Mouse (Mus musculus) heart, postnatal 14 days (tissue): ENCODE measurements around the gene Pik3r3. TPM values are rescaled to one million over a fixed set of nuclear protein-coding genes. Genes with fewer than 3 reads are reported as not detected.
A peak's percentile ranks its signal among the peaks of the same experiment; 100 is the strongest.

Source experiments
- DNase-seq, 2 experiments: peaks; one replicate each; pipeline ENCODE4 v3.0.0; 2021 to 2022
- intact Hi-C: fragments of 180-260 bp; cut with DNase I; formaldehyde crosslinking; loops from one replicate; pipeline ENCODE4 v1.15.1; 2025
- long read RNA-seq, 2 experiments: library from polyadenylated mRNA; stranded (forward); transcript quantifications; one replicate each; pipeline ENCODE4 v2.0.0; 2021
- total RNA-seq, 2 experiments: library from RNA; stranded (reverse); gene quantifications; 2 replicates each; pipeline ENCODE4 v1.2.3; 2021

The Pik3r3 gene
- 10 to 100 TPM; 18.3 to 18.9 TPM for total RNA-seq
- long read RNA-seq, experiment 1, full-length matches to known transcripts, result 4 of 9 reads
- long read RNA-seq, experiment 1, partial matches to known transcripts, result 2 of 9 reads
- long read RNA-seq, experiment 1, other reads (novel, unspliced or antisense), result 3 of 9 reads
- long read RNA-seq, experiment 2, full-length matches to known transcripts, result 1 of 8 reads
- long read RNA-seq, experiment 2, partial matches to known transcripts, result 1 of 8 reads
- long read RNA-seq, experiment 2, other reads (novel, unspliced or antisense), result 6 of 8 reads

DNA sequence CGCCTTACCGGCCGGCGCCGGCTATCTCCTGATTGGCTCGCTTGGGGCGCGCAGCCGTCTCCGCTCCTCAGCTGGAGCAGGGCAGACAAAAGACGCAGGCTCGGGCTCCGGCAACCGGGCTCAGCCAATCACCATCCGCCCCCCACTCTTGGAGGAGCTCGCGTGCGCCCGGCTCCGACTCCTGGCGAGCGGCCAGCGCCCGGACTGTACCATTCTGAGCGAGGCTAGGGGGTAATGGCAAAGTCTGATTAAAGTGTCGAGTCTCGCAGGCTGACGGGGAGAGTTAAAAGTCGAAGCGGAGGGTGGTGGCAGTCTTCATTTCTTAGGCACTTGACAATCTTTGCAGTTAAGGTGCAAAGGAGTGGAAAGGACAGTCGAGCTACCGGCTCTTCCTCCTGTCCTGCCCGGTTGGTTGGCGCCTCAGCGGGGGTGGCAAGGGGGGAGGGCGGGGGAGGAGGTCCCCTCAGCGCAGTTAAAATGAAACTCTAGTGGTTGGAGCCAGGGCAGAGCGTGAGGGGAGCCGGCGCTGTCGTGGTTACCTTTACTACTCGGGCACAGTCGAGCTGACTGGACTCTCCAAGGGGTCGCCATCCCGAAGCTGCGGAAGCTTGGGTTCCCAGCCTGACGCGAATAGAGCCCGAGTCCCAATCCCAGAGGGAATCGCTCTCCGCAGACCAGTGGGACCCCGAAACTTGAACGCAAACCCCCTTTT is at the start of gene Pik3r3:
Pik3r3 (plus strand) TSS at position 479 of the 712 bp plus-strand sequence.
- peak; percentile 98 for DNase-seq
- intact Hi-C loops, result no loop called here

DNA sequence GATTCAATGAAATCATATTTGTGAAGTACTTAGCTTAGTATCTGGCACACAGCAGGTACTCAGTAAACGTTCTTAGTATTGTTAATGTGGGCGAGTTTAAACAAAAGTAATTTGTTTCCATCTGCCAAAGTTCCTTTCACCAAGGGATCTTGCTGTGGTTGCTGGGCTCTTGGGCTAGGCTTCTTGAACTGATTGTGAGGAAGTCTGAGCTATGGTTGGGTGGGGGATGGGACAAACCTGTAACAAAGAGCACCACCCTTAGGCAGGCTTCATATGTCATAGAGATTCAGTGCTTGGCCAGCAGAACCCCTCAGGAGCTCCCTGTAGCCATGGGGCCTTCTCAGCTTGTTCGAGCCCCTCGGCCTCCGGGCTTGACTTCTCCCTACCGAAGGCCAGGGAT is 48.3 kb upstream of the Pik3r3 start, which contains the start of the genes 1700042G07Rik and Gm49337:
1700042G07Rik (plus strand) TSS at position 301 of the 400 bp plus-strand sequence.
Gm49337 (plus strand) TSS at position 313 of the 400 bp plus-strand sequence.
- DNase-seq, result no peak
- intact Hi-C loops, result no loop called here

- intact Hi-C loops, result no loop called here
- DNase-seq, result no peak
Observed at GRCm38 (mm10) chr4:116173752-116174151, 47.7 kb upstream of the Pik3r3 start.

DNA sequence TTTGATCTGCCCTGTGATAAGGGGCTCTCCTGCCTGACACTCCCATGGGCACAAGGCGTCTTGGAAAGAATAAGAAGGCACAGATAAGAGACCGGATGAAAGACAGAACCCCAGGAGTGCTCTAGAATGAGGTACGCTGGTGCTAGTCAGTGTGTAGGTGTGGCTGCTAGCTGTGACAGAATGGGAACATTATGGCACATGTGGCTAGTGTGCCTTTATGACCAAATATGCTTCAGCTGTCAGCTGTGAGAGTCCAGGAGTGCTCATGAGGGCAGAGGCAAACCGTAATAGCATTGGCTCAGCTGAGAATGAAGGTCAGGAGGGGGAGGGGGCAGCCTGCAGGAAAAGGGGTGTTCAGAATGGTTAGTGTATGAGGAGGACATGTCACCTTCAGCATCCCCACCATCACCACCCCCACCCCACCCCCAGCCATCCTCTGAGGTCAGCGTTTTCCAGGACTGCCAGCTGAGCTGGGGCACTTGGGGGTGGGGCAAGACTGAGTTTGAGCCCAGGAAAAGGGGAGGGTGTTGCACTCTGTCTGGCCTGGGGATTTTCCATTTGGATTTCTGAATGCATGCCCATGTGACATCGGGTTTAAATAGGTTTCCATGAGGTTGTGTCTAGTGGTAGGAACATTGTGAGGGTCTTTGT is 46.8 kb upstream of the Pik3r3 start:
- no peak for DNase-seq
- intact Hi-C loops, result loop anchor here (1.0 kb wide), 1 partner anchor 46 kb away; no protein-coding TSS in a partner anchor

- DNase-seq, result no peak
- intact Hi-C loops, result loop anchor here (1.0 kb wide), 1 partner anchor 45 kb away; no protein-coding TSS in a partner anchor
Observed at GRCm38 (mm10) chr4:116175136-116175535, 46.3 kb upstream of the Pik3r3 start.

DNA sequence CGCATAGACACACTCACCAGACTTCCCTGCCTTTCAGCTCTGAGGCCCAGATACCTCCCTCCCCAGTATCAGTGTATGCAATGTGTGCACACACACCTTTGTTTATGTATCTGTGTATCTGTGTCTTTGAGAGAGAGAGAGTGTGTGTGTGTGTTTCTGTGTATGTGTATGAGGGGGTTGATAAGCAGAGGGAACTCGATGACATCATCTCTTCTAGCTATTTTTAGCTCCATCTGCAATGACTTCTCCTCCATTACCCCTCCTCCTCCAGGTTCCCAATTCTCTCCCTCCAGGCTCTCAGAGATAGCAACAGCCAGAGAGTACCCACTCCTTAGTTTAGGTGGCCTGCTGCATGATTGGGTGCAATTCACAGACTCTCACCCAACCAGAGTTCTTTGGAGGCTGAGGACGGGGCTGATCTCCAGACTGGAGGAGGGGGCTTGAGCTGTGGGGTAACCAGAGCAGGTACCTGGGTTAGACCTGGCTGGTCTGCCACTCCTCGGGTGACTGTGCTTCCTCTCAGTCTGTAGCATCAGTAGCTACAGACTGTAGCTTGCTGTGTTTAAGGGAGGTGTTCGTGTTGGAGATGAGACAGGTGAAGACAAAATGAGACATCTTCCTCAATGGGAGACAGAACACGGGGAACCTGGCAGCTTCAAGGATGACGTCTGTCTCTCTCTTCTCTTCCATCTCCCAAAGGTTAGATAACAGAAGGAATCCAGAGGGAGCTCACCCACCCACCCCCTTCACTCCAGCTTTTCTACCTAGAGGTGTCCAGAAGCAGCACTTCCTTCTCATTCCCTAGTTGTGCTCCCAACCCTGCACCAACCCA is 45.5 kb upstream of the Pik3r3 start:
- intact Hi-C loops, result loop anchor here (1.0 kb wide), 1 partner anchor 44 kb away; no protein-coding TSS in a partner anchor
- DNase-seq, result no peak

GRCm38 (mm10) chr4:116176543-116176988 is 44.9 kb upstream of the Pik3r3 start:
- intact Hi-C loops, result no loop called here
- DNase-seq, result peak; percentile 66 to 68

DNA sequence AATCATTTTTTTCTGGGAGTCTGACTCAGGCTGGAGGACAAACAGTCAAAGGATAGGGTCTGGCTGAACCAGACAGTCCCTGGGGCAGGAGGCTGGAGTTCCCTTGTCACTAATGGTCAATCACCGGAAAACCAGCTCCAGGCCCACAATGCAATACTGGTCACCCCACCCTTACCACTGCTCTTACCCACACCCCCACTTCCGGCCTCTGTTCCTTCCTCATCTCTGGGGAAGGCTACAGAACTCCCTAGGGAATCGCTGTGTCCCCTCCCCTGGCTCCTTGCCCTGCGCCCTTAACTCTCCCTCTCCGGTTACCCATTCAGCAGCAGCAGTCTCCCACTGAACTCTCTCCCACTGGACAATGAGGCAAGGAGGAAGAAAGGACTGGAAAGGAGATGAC is 44.3 kb upstream of the Pik3r3 start:
- intact Hi-C loops, result no loop called here

DNA sequence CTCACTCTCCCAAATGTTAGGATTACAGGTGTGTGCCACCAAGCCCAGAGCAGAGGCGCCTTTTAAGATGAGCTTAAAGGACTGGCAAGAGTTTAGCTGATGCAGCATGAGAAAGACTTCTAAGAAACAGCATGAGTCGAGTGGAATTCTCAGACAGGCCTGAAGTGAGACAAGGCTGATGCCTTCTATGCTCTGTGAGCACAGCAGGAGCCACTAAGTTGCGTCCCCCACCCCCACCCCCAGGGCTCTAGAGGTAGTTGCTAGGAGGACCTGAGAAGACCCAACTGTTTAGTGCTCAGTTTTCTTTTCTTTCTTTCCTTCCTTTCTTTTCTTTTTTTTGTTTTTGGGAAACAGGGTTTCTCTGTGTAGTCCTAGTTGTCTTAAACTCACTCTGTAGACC is 39.3 kb upstream of the Pik3r3 start:
- no peak for DNase-seq
- intact Hi-C loops, result no loop called here

More for the DNA sequence above, 44.3 kb upstream of the Pik3r3 start:
- DNase-seq, result peak; percentile 83 to 84

- peak; percentile 49 to 51 for DNase-seq
- intact Hi-C loops, result no loop called here
Observed at GRCm38 (mm10) chr4:116182745-116183144, 38.7 kb upstream of the Pik3r3 start.

DNA sequence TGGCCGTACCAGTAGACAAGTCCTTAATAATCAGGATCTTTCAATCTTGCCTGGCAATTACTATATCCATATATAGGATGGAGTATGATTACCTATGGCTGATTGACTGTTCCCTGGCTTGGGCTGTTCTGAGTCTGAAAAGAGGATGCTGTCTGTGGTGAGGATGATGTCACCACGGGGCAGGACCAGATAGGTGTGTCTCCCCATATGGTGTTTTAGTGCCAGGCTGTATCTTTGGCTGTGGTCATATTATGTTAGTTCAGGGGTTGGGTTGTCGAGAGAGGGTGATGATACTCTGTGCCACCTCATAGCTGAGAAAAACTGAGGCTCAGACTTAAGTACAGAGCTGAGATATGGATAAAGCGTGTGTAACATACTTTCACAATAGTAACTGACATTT is 36.3 kb upstream of the Pik3r3 start:
- DNase-seq, result no peak
- intact Hi-C loops, result no loop called here

DNA sequence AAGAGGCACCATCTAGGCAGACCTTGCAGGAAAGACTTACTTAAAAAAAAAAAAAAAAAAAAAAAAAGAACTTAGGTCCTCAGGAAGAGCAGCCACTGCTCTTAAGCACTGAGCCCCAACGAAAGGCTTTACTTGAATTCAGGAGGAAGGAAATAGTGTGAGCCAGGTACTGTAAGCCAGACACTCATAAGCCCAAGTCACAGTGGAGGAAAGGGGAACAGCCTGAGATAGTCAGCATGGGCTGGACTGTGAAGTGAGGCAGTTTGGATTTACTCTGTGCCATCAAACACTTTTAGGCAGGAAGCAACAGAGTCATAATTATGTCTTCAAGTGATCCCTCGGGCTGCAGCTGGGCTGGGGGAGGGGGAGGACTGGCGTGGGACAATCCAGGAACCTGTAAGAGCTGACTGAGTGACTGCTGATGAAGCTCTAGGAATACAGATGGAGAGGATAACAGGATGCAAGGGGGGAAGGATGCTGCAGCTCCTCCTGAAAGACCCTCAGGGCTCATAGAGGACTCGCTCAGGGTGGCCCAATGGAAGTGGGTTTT is 29.1 kb upstream of the Pik3r3 start:
- peak; percentile 31 to 34 for DNase-seq
- intact Hi-C loops, result no loop called here

DNA sequence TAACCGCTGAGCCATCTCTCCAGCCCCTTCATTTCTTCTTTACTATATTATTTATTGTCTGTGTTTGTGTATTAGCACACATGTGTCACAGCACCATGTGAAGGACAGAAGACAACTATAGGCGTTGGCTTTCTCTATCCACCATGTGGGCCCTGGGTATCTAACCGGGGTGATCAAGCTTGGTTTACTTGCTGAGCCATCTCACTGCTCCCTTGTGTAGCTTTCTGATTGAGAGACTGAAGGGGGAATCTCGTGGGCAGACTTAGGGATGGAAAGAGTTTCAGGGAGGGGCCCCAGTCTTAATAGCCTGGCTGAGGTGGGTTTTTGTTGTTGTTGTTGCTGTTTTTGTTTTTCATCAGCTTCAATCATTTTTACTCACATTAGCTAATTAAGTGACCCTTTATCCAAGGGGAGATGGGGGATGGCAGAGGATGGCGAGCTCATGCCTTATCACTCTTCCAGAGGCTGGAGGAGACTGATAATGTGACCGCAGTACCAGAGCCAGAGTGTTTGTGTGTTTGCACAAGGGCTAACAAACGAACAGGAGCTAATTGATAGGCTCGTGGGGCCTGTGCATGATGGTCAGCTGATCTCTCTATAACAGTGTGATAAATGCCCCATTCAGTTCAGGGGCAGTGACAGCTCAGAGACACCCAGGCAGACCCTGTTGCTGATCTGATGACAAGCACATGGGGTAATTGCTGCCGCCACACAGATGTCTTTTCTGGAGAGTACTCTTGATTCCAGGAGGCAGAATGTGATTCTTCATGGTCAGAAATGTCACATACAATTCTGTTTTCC is 27.6 kb upstream of the Pik3r3 start:
- DNase-seq, result no peak
- intact Hi-C loops, result no loop called here

DNA sequence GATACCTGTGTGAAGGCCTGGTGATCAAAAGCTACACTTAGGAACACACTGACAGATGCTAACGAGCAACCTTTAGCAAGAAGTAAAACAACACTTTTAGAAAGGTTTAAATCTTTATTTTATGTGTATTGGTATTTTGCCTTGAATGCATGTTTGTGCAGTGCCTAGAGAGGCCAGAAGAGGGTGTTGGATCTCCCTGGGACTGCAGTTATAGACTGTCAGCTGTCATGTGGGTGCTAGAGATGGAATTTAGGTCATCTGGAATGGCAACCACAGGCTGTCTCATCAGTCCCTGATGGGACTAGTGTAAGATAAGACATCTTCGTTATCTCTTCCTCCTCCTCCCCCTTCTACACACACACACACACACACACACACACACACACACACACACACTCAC is 23.0 kb upstream of the Pik3r3 start:
- DNase-seq, result no peak
- intact Hi-C loops, result no loop called here

DNA sequence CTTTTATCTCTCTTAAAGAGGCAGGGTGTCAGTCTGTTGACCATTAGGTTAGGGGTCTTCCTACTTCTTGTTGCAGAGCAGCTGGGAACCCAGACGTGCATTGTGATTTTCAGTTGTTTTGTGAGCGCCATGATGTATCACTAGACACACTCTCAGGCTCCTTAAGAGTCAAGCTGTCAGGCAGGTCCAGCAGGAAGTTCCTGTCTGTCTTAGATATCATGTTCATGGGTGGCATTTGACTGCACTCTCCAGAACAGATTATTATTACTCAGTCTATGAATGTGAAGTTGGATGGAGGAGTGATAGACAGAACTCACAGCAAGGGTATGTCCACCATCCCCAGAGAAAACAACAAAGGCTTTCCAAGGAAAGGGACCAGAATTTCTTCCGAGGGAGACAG is 17.0 kb upstream of the Pik3r3 start:
- DNase-seq, result no peak
- intact Hi-C loops, result no loop called here

GRCm38 (mm10) chr4:116206531-116206930 is 14.9 kb upstream of the Pik3r3 start:
- no peak for DNase-seq
- intact Hi-C loops, result no loop called here

DNA sequence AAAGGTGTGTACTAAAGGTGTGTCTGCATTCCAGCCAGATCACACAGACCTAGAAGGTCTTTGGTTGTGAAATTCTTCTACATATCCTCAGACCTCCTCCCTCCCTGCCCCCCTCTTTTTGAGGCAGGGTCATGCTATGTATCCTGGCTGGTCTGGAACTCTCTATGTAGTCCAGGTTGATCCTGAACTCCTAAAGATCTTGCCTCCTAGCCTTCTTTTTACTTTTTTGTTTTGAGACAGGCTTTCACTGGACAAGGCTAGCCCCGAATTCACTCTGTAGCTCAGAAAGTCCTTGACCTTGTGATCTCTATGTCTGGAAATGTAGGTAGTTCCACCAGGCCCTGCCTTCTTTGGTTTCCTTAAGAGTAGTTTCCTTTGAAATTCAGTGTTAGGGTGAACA is 12.5 kb upstream of the Pik3r3 start:
- no peak for DNase-seq
- intact Hi-C loops, result no loop called here

DNA sequence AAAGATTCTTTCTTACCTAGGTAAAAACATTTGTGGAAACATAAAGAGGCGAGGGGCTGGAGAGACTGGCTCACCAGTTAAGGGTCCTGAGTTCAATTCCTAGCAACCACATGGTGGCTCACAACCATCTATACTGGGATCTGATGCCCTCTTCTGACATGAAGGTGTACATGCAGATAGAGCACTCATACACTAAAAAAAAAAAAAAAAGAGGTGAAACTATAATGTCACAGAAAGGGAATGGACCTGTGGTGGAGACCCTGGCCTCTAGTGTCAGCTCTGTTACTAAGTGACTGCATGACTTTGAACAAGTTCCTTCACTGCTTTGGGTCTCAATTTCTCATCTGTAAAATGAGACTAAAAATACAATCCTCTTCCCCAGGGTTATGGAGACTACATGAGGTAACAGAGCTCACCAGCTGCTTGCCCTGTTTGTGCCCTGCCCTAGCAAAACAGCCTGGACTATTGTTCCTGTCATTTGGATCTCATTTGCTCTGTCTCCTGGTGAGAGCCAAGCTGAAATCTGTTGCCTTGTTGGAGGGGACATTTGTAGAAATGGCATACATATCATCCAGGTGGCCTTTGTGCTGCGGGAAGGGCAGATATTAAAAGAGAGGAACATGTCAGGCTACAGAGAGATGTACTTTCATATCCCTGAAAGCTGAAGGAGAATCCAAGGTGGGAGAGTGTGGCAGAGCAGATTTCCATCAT is 5.4 kb upstream of the Pik3r3 start:
- DNase-seq, result no peak
- intact Hi-C loops, result no loop called here
